Mouse (Mus musculus): ENCODE data around the gene Lrsam1. TPM values are rescaled to one million over a fixed set of nuclear protein-coding genes. Genes with fewer than 3 reads are reported as not detected.

Gene Lrsam1
- polyA plus RNA-seq, 1 experiment from 2014 or later: 29.3 TPM

DNA sequence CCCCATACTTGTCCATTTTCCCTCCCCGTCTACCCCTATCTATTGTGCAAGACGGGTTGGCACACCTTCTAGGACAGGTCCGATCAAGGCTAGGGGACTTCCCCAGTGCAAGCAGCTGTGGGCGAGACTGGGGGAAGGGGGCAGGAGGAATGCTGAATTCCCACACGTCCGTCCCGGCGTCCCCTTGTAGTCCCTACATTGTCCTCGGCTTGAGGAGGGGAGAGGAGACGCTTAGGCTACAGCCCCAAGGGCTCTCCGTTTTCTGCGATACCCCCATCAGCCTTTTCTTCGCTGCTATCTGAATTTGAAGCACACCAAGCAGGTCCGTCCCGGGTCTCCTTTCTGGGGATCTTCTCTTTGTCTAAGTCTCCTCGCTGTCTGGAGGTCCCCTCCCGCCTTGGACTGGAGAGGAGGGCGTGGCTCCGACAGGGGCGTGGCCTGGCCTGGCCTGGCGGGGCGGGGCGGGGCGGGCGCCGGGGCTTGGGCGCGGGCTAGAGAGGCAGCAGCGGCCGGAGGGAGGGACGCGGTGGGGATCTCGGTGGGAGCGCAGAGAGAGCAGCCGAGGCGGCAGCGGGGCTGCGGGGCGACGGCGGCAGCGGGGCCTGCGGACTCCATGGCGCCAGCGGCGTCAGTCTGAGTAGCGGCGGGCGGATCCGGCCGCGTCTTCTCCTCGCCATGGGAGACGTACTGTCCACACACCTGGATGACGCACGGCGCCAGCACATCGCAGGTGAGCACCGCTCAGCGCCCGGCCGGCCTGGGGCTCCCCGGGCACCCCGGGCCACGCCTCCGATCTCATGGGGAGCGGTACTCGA is 85.5 kb downstream of the Lrsam1 start, which contains the start of gene Fam129b:
Fam129b (plus strand) TSS at position 440 of the 815 bp plus-strand sequence.
- in situ Hi-C loops (cut with MboI; ENCODE audit: low pct_unique_long_range_greater_than_20kb): no loop called here
- ATAC-seq (peak; percentile 36), DNase-seq (ENCODE audit: low read depth, low spot score) (no peak)
- no peak for TF ChIP-seq CTCF (IDR thresholded peaks at IDR 0.05)
- ChIA-PET CTCF (interaction anchor here (0.9 kb wide), 1 partner anchor 37 kb away, joined by 4 read pairs; no protein-coding TSS in a partner anchor), POLR2A (interaction anchor here (1.3 kb wide), 1 partner anchor 52 kb away, joined by 3 read pairs; no protein-coding TSS in a partner anchor)
- H3K27me3 ChIP-seq: no peaks in the 10 kb centered on the region

Other genes starting within 250 kb of the Lrsam1 start
- gene Cdk9, start 248.5 kb downstream of the Lrsam1 start, polyA plus RNA-seq (2021): 93.3 TPM
- gene Sh2d3c, start 240.6 kb downstream of the Lrsam1 start, polyA plus RNA-seq (2021): 3.6 TPM
- not detected for gene 6330409D20Rik, start 220.6 kb downstream of the Lrsam1 start, polyA plus RNA-seq (2021)
- 66.0 TPM for gene Tor2a, start 204.4 kb downstream of the Lrsam1 start, polyA plus RNA-seq (2021)
- 2.8 TPM for gene Ttc16, start 186.0 kb downstream of the Lrsam1 start, polyA plus RNA-seq (2021)
- gene Ptrh1, start 185.8 kb downstream of the Lrsam1 start, polyA plus RNA-seq (2021): 19.5 TPM
- gene Cfap157, start 177.2 kb downstream of the Lrsam1 start, polyA plus RNA-seq (2021): 1.8 TPM
- 30.1 TPM for gene Stxbp1, start 114.4 kb downstream of the Lrsam1 start, polyA plus RNA-seq (2021)
- 170 TPM for gene Fam129b, start 85.5 kb downstream of the Lrsam1 start, polyA plus RNA-seq (2021)
- gene Rpl12, start 55 bp downstream of the Lrsam1 start, polyA plus RNA-seq (2021): 52.5 TPM
- gene Slc2a8, start 20.5 kb upstream of the Lrsam1 start, polyA plus RNA-seq (2021): 21.5 TPM
- gene Garnl3, start 170.0 kb upstream of the Lrsam1 start, polyA plus RNA-seq (2021): 14.2 TPM